Comparison of ENCODE assay signal across 8 mouse cellular contexts in the genomic region with DNA sequence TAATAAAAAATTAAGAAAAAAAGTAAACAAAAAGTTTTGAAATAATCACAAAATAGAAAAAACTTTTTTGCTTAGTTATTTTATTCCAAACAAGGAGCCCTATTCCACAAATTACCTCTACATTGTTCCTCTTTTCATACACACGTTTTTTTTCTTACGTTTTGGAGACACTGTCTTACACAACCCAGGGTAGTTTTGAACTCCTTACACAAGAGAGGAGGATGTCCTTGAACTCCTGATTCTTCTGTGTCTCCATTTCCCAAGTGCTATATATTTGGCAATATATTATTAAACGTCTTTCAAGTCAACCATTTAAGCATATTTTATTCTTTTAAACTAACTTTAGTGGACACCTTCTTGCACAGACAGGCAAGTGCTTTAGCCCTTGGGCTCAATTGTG. TPM values are rescaled to one million over a fixed set of nuclear protein-coding genes. Genes with fewer than 3 reads are reported as not detected.
DNase-seq lines count a peak whose midpoint lies in the region; ATAC-seq lines count a peak whose summit lies in the region.

No protein-coding gene starts in this region.

- peak overlapping the region; percentile 34 for H3K4me2 ChIP-seq in hindbrain, embryonic 14.5 days (replicated peaks)

- 12% methylated on average over 3 of the region's 3 CpGs for WGBS in heart, embryonic 10.5 days
- 15% methylated on average over 3 of the region's 3 CpGs for WGBS in hindbrain, embryonic 14.5 days

- peak overlapping the region; percentile 91 for H3K4me3 ChIP-seq in heart, embryonic 10.5 days
- peak overlapping the region; percentile 69; the same call in 1 of the 2 replicates for H3K4me3 ChIP-seq in hindbrain, embryonic 14.5 days (replicated peaks; ENCODE audit: low read length)

- no peak overlapping the region for H3K27ac ChIP-seq in heart, embryonic 10.5 days
- H3K27ac ChIP-seq in hindbrain, embryonic 14.5 days, result no peak overlapping the region

- peaks cover 32% of the 10 kb centered on the region for H3K36me3 ChIP-seq in heart, embryonic 10.5 days
- H3K36me3 ChIP-seq in hindbrain, embryonic 14.5 days (replicated peaks; ENCODE audit: control insufficient read depth, insufficient read depth), result peaks cover 31% of the 10 kb centered on the region

- no peaks in the 10 kb centered on the region for H3K27me3 ChIP-seq in heart, embryonic 10.5 days (ENCODE audit: insufficient read depth, poor library complexity, severe bottlenecking)
- H3K27me3 ChIP-seq in hindbrain, embryonic 14.5 days (ENCODE audit: control insufficient read depth, insufficient read depth, low read length), result no peaks in the 10 kb centered on the region

- no peaks in the 10 kb centered on the region for H3K4me1 ChIP-seq in heart, embryonic 10.5 days
- peaks cover 4% of the 10 kb centered on the region for H3K4me1 ChIP-seq in hindbrain, embryonic 14.5 days (replicated peaks; ENCODE audit: control insufficient read depth, insufficient read depth, low read length)

- no peak for DNase-seq in heart, embryonic 10.5 days (ENCODE audit: low spot score)
- no peak for DNase-seq in heart, postnatal 25 days (ENCODE audit: low spot score)
- DNase-seq in hindbrain, embryonic 14.5 days (ENCODE audit: low spot score), result no peak
- no peak for DNase-seq in spleen, adult 18-20 months
- DNase-seq in right cerebral cortex, postnatal 10 days (ENCODE audit: low spot score in 2 of 2), result no peak
- DNase-seq in ovary, adult 18-20 months (ENCODE audit: low spot score), result no peak

- ATAC-seq in common myeloid progenitor, adult 5-6 weeks (replicated peaks; ENCODE audit: low read depth, poor library complexity, severe bottlenecking), result 0 out of 2 replicates have a peak, but pooled peaks have one; percentile 8
- no peak for ATAC-seq in hindbrain, embryonic 14.5 days (ENCODE audit: low FRiP score)
- peak; percentile 33 for ATAC-seq in megakaryocyte progenitor cell, adult 5-6 weeks (replicated peaks; ENCODE audit: poor library complexity)

- H3K9ac ChIP-seq in hindbrain, embryonic 14.5 days, result 0 out of 2 replicates have a peak overlapping the region, but pooled peaks have one; percentile 74

- no peaks in the 10 kb centered on the region for H3K9me3 ChIP-seq in heart, embryonic 10.5 days
- no peaks in the 10 kb centered on the region for H3K9me3 ChIP-seq in hindbrain, embryonic 14.5 days (ENCODE audit: control insufficient read depth, low read length)

- intact Hi-C loops in heart, postnatal 25 days (cut with DNase I), result loop anchor here (2.0 to 5.0 kb wide), 2 partner anchors 127 to 184 kb away; partner anchors contain the start of gene Nckipsd

RNA-seq across cellular contexts. Expression of gene Uqcrc1, which starts 0.4 kb away (rescaled TPM):
- polyA plus RNA-seq in heart, embryonic 10.5 days (2016; fragmentation: Nextera tagmentation; extraction: Ambion mirVana), result 692 and 883 TPM in 2 replicates
- total RNA-seq in heart, postnatal 25 days (2021), result 1,000 to 10,000 TPM; 2,451 to 2,563 TPM
- 173 and 182 TPM in 2 replicates for total RNA-seq in common myeloid progenitor, adult 5-6 weeks (2017)
- 469 and 503 TPM in 2 replicates for polyA plus RNA-seq in hindbrain, embryonic 14.5 days (2014; fragmentation: Nextera tagmentation; extraction: Ambion mirVana)
- total RNA-seq in megakaryocyte progenitor cell, adult 5-6 weeks (2015), result 144 and 157 TPM in 2 replicates
- total RNA-seq in megakaryocyte progenitor cell, adult 5-6 weeks (2017), result 256 and 338 TPM in 2 replicates

RNA-seq across cellular contexts. Expression of gene Col7a1, which starts 17.4 kb away (rescaled TPM):
- 1.0 and 1.8 TPM in 2 replicates for polyA plus RNA-seq in heart, embryonic 10.5 days (2016; fragmentation: Nextera tagmentation; extraction: Ambion mirVana)
- total RNA-seq in heart, postnatal 25 days (2021), result under 1 TPM; 0.23 to 0.61 TPM
- total RNA-seq in common myeloid progenitor, adult 5-6 weeks (2017), result 0.05 TPM in 1 of 2 replicates, not detected in the other
- polyA plus RNA-seq in hindbrain, embryonic 14.5 days (2014; fragmentation: Nextera tagmentation; extraction: Ambion mirVana), result 1.3 and 3.0 TPM in 2 replicates
- total RNA-seq in megakaryocyte progenitor cell, adult 5-6 weeks (2015), result 0.02 and 0.12 TPM in 2 replicates
- total RNA-seq in megakaryocyte progenitor cell, adult 5-6 weeks (2017), result 0.12 and 1.3 TPM in 2 replicates

RNA-seq across cellular contexts. Expression of gene Tmem89, which starts 21.6 kb away (rescaled TPM):
- not detected in 2 replicates for polyA plus RNA-seq in heart, embryonic 10.5 days (2016; fragmentation: Nextera tagmentation; extraction: Ambion mirVana)
- not detected for total RNA-seq in heart, postnatal 25 days (2021)
- total RNA-seq in common myeloid progenitor, adult 5-6 weeks (2017), result not detected in 2 replicates
- polyA plus RNA-seq in hindbrain, embryonic 14.5 days (2014; fragmentation: Nextera tagmentation; extraction: Ambion mirVana), result 0.27 TPM in 1 of 2 replicates, not detected in the other
- total RNA-seq in megakaryocyte progenitor cell, adult 5-6 weeks (2015), result 0.35 TPM in 1 of 2 replicates, not detected in the other
- 0.08 TPM in 1 of 2 replicates, not detected in the other for total RNA-seq in megakaryocyte progenitor cell, adult 5-6 weeks (2017)

RNA-seq across cellular contexts. Expression of gene Ucn2, which starts 49.8 kb away (rescaled TPM):
- polyA plus RNA-seq in heart, embryonic 10.5 days (2016; fragmentation: Nextera tagmentation; extraction: Ambion mirVana), result not detected in 2 replicates
- not detected for total RNA-seq in heart, postnatal 25 days (2021)
- not detected in 2 replicates for total RNA-seq in common myeloid progenitor, adult 5-6 weeks (2017)
- polyA plus RNA-seq in hindbrain, embryonic 14.5 days (2014; fragmentation: Nextera tagmentation; extraction: Ambion mirVana), result 0.23 TPM in 1 of 2 replicates, not detected in the other
- not detected in 2 replicates for total RNA-seq in megakaryocyte progenitor cell, adult 5-6 weeks (2015)
- total RNA-seq in megakaryocyte progenitor cell, adult 5-6 weeks (2017), result not detected in 2 replicates

RNA-seq across cellular contexts. Expression of gene Pfkfb4, which starts 55.6 kb away (rescaled TPM):
- polyA plus RNA-seq in heart, embryonic 10.5 days (2016; fragmentation: Nextera tagmentation; extraction: Ambion mirVana), result 6.9 and 9.4 TPM in 2 replicates
- 1 to 10 TPM; 2.3 to 2.7 TPM for total RNA-seq in heart, postnatal 25 days (2021)
- total RNA-seq in common myeloid progenitor, adult 5-6 weeks (2017), result 6.7 and 6.8 TPM in 2 replicates
- polyA plus RNA-seq in hindbrain, embryonic 14.5 days (2014; fragmentation: Nextera tagmentation; extraction: Ambion mirVana), result 22.5 and 23.9 TPM in 2 replicates
- 3.9 and 5.9 TPM in 2 replicates for total RNA-seq in megakaryocyte progenitor cell, adult 5-6 weeks (2015)
- 12.8 and 13.5 TPM in 2 replicates for total RNA-seq in megakaryocyte progenitor cell, adult 5-6 weeks (2017)

Comparison
In these comparisons a context has a peak if more than half of its experiments do, and no peak if none do; other contexts are left out.
1. RNA of gene Uqcrc1, which starts 0.4 kb away (total RNA-seq): 2,451 to 2,563 TPM in heart, postnatal 25 days; 144 to 338 TPM in megakaryocyte progenitor cell, adult 5-6 weeks and 173 to 182 TPM in common myeloid progenitor, adult 5-6 weeks; every median in the first group is over 4 times any median in the second.